Mouse (Mus musculus) urinary bladder, postnatal 4 days (tissue): ENCODE data around the gene Ncoa7.
"Not testable (repeated sequence)": the region's sequence is repeated elsewhere in the genome, so short reads cannot be mapped to it uniquely, and the experiment has no call there.

Experiments used
- DNase-seq, 2 experiments: peaks; one replicate each; pipeline ENCODE4 v3.0.0; 2021 to 2022; ENCODE audit warnings: low spot score in 2 of 2

Gene Ncoa7

GRCm38 (mm10) chr10:30674825-30675224, 128.3 kb downstream of the Ncoa7 start:
- DNase-seq: no peak

- no peak for DNase-seq
These were observed 136.5 kb downstream of the Ncoa7 start for GRCm38 (mm10) chr10:30666580-30666979.

GRCm38 (mm10) chr10:30660564-30661328, 142.4 kb downstream of the Ncoa7 start:
- DNase-seq: no peak

- no peak for DNase-seq
These were observed 147.5 kb downstream of the Ncoa7 start for GRCm38 (mm10) chr10:30655655-30656054.

GRCm38 (mm10) chr10:30647681-30648080, 155.4 kb downstream of the Ncoa7 start:
- no peak for DNase-seq

- no peak for DNase-seq
These were observed 164.9 kb downstream of the Ncoa7 start for GRCm38 (mm10) chr10:30638216-30638615.

- not testable (repeated sequence) for DNase-seq
These were observed 166.5 kb downstream of the Ncoa7 start for GRCm38 (mm10) chr10:30636474-30637154.

GRCm38 (mm10) chr10:30632718-30633117, 170.4 kb downstream of the Ncoa7 start:
- DNase-seq: no peak

- DNase-seq: no peak
These were observed 173.1 kb downstream of the Ncoa7 start for GRCm38 (mm10) chr10:30629977-30630376.

- DNase-seq: no peak
These were observed 173.6 kb downstream of the Ncoa7 start, which contains the start of gene Hint3 for GRCm38 (mm10) chr10:30629513-30629912. Gene Hint3, minus strand, starts transcription at chr10:30629632.

- DNase-seq: not testable (repeated sequence)
These were observed 174.7 kb downstream of the Ncoa7 start for GRCm38 (mm10) chr10:30628444-30628843.

GRCm38 (mm10) chr10:30627548-30627947, 175.6 kb downstream of the Ncoa7 start:
- no peak for DNase-seq

- DNase-seq: no peak
These were observed 178.7 kb downstream of the Ncoa7 start for GRCm38 (mm10) chr10:30624161-30625019.

- DNase-seq: no peak
These were observed 180.2 kb downstream of the Ncoa7 start for GRCm38 (mm10) chr10:30622928-30623327.

GRCm38 (mm10) chr10:30618918-30619210, 184.3 kb downstream of the Ncoa7 start:
- no peak for DNase-seq

GRCm38 (mm10) chr10:30618091-30618917, 184.8 kb downstream of the Ncoa7 start:
- DNase-seq: peak; percentile 98 to 99

- no peak for DNase-seq
These were observed 190.1 kb downstream of the Ncoa7 start for GRCm38 (mm10) chr10:30613039-30613438.

- no peak for DNase-seq
These were observed 193.5 kb downstream of the Ncoa7 start for GRCm38 (mm10) chr10:30609614-30610013.

GRCm38 (mm10) chr10:30608109-30608508, 195.0 kb downstream of the Ncoa7 start:
- no peak for DNase-seq

GRCm38 (mm10) chr10:30600542-30600966, 202.6 kb downstream of the Ncoa7 start, which contains the start of gene Trmt11:
Gene Trmt11, minus strand, starts transcription at chr10:30600749.
- peak; percentile 86 to 91 for DNase-seq

- DNase-seq: no peak
These were observed 203.0 kb downstream of the Ncoa7 start for GRCm38 (mm10) chr10:30600094-30600534.
